Mouse (Mus musculus): Measurements from ENCODE around the gene Melk.

The Melk gene

DNA sequence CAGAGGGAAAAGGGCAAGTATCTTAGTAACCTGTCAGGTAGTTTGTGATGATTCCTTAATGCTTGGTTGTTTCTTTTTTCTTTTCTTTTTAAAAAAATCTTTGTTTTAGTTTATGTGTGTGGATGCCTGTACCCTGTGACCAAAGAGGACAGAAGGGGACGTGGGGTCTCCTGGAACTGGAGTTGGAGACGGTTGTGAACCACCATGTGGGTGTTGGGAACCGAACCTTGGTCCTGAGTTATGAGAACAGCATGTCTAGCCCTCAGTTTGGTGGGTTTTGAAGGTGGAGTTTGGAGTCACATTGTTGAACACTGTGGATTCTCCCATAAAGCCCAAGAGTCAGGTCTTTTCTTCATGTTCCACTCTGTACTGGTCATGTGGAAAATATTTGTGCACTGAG lies 26.0 kb downstream of the Melk start:
- no peak for DNase-seq (ENCODE audit: extremely low read depth, insufficient read length, low spot score)

DNA sequence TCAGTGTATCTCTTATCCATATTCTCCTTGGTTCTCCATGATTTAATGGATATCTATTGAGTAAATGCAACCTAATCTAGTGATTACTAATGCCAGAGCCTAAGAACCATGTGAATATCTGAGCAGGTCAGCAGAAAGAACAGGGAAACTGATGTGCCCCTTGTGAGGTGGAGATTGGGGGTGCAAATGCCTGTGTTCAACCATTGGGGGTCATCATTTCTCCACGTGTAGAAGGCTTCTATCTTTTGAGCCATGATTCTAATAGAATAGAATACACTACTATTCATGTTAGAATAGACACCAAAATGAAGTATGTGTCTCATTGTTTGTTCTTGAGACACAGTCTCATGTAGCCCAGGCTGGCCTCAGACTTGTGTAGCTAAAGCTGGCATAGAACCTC lies 27.3 kb downstream of the Melk start:
- no peak for DNase-seq (ENCODE audit: extremely low read depth, insufficient read length, low spot score)

- no peak for DNase-seq (ENCODE audit: extremely low read depth, insufficient read length, low spot score)
Measured at GRCm38 (mm10) chr4:44335006-44335405, 34.3 kb downstream of the Melk start.

DNA sequence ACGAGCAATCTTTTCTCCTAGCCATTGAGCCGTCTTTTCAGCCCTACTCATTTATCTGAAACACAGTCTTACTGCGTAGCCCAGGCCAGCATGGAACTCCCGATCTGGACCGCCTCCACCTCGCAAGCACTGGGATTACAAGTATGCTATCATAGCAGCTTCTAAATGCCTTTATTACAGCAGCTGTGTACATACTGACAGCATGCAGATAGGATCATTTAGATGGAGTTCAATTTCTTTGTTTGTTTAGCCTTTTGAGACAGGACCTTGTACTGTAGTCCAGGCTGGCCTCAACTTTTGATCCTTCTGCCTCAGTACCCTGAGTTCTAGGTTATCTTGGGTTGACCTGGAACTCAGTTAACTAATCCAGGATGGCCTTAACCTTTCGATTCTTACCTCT lies 61.0 kb downstream of the Melk start:
- no peak for DNase-seq (ENCODE audit: extremely low read depth, insufficient read length, low spot score)

- no peak for DNase-seq (ENCODE audit: extremely low read depth, insufficient read length, low spot score)
Measured at GRCm38 (mm10) chr4:44363434-44364013, 62.8 kb downstream of the Melk start.

DNA sequence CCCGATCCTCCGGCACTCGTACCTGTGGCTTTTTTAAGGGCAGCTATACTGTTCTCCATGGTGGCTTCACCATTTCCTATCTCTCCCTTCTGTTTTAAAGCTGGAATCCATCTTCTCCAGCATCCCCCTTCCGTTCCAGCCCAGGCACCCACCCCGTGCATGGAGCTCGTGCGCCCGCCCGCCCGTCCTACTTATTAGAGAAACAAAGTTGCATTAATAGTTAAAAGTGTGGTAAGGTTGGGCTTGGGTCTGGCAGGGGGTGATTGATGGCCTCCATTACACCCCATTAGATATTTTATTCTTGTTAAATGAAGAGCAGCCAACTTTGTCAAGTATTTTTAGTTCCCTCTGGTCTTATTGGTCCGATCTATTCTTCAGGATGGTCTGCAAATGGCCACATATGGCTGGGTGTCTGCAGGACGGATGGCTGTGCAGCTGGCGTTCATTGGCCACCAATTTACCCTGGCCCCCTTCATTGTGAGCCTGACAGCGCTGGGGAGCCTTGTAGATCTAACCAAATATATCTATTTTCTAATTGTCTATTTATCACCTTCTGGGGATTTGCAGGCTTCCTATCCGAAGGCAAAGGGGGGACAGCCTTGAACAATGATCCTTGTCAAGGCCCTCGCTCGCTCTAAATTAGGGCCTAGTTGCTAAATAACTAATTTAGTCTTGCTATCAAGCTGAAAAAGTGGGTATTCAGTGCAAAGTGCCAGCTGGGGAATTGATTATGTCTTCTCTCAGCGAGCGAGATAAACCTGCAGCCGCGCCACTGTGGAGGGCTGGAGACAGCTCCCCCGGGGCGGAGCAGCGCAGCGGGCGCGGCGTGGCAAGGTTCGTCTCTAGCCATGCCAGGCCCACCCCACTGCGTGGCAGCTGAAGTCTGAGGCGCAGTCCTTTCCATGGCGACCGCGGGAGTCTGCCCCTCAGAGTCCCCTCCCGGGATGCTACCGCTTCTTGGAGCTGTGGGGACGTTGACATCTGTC lies 91.8 kb downstream of the Melk start:
- no peak for DNase-seq (ENCODE audit: extremely low read depth, insufficient read length, low spot score)

DNA sequence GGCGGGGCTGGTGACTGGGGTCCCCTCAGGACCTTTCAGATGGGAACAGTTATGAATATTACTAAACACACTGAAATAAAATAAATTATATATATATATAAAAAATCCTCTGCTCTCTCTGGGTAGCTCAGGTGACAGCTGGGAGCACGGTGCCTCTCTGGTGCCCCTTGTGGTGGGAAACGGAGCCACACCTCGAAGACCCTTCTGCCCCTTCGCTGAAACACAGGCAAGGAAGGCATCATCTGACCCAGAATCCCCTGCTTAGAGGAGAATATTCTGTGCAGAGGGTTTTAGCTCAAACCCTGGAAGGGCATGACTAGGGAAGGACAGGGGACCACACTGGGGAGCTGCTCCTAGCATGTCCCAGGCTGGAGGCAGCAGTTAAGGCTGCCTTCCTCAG lies 101.9 kb downstream of the Melk start:
- no peak for DNase-seq (ENCODE audit: extremely low read depth, insufficient read length, low spot score)

DNA sequence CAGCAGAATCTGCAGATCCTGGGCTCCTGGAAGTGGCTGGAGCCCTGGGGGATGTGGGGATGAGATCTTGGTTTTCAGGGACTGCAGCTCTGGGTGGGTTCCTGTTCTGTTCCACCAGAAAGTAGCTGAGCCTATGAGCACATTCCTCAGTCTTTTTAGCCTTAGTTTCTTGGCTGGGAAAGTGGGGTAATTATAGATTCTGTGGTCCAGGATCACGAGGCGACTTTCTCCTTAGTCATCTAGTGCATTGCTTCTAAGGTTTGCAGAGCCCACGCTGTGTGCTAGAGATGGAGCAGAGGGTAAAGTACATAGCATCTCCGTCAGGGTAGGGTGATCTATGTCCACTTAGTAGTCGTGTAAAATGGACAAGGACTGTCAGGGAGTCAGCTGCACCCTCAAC lies 103.8 kb downstream of the Melk start:
- no peak for DNase-seq (ENCODE audit: extremely low read depth, insufficient read length, low spot score)

All from 3134 (cell line).